In genomic region chrX:36795424-36796162, GRCm38 (mm10) we compare ENCODE assay signal across 8 mouse cellular contexts. TPM values are rescaled to one million over a fixed set of nuclear protein-coding genes. Genes with fewer than 3 reads are reported as not detected.
DNase-seq lines count a peak whose midpoint lies in the region; ATAC-seq lines count a peak whose summit lies in the region.

Slc25a5 (plus strand) TSS chrX:36795651.

- intact Hi-C loops in gastrocnemius, postnatal 14 days (cut with DNase I; ENCODE audit: low total_unique reads) = no loop called here

- peaks cover 15% of the 10 kb centered on the region for H3K36me3 ChIP-seq in megakaryocyte, embryonic 14.5 days (replicated peaks; ENCODE audit: low read length)

- H3K9me3 ChIP-seq in megakaryocyte, embryonic 14.5 days = peaks cover 9% of the 10 kb centered on the region

- H3K27me3 ChIP-seq in megakaryocyte, embryonic 14.5 days (replicated peaks) = no peaks in the 10 kb centered on the region

- peak; percentile 92 for ATAC-seq in inflammation-experienced regulatory T-cells, adult 6 months

- H3K4me3 ChIP-seq in megakaryocyte, embryonic 14.5 days (replicated peaks) = peak within 1 kb of the TSS; percentile 94

- peaks cover 4% of the 10 kb centered on the region; the same call in 1 of the 2 replicates for H3K4me1 ChIP-seq in megakaryocyte, embryonic 14.5 days

- DNase-seq in adipocyte (ENCODE audit: low spot score) = peak; percentile 85
- DNase-seq in embryo, embryonic 10 days (ENCODE audit: low spot score) = peak; percentile 88
- peak; percentile 88 for DNase-seq in gastrocnemius, postnatal 14 days
- peak; percentile 65 to 77 for DNase-seq in left cerebral cortex, adult 9 months (ENCODE audit: low spot score in 2 of 2)
- peak; percentile 88 to 91 for DNase-seq in right cerebral cortex, postnatal 10 days (ENCODE audit: low spot score in 2 of 2)
- peak; percentile 84 for DNase-seq in urinary bladder, postnatal 14 days (ENCODE audit: low spot score)

RNA-seq across cellular contexts. Expression of gene Slc25a5, which starts in this region (rescaled TPM):
- 100 to 1,000 TPM; 163 to 168 TPM for total RNA-seq in gastrocnemius, postnatal 14 days (2021)
- 1,000 to 10,000 TPM; 1,142 to 1,516 (median 1,275) TPM for polyA plus RNA-seq in inflammation-experienced regulatory T-cells, adult 6 months (2017; shearing (Covaris generic))
- polyA plus RNA-seq in megakaryocyte, embryonic 14.5 days (2012; ENCODE audit: insufficient read depth, low replicate concordance) = 5.3 and 23.0 TPM in 2 replicates

Comparison
In these comparisons a context has a peak if more than half of its experiments do, and no peak if none do; other contexts are left out.
1. Peak in every context shown above with its lines: DNase-seq, ATAC-seq and H3K4me3 ChIP-seq.
2. RNA of gene Slc25a5 (polyA plus RNA-seq): 1,142 to 1,516 TPM in inflammation-experienced regulatory T-cells, adult 6 months; 5.3 to 23.0 TPM in megakaryocyte, embryonic 14.5 days; every median in the first group is over 10 times any median in the second.